Mouse (Mus musculus): ENCODE measurements around the gene Hsd11b1. TPM values are rescaled to one million over a fixed set of nuclear protein-coding genes. Genes with fewer than 3 reads are reported as not detected.
A peak's percentile ranks its signal among the peaks of the same experiment; 100 is the strongest.

The Hsd11b1 gene
- polyA plus RNA-seq (2015; fragmentation: Nextera tagmentation; extraction: Ambion mirVana), result 8.7 and 11.4 TPM in 2 replicates

DNA sequence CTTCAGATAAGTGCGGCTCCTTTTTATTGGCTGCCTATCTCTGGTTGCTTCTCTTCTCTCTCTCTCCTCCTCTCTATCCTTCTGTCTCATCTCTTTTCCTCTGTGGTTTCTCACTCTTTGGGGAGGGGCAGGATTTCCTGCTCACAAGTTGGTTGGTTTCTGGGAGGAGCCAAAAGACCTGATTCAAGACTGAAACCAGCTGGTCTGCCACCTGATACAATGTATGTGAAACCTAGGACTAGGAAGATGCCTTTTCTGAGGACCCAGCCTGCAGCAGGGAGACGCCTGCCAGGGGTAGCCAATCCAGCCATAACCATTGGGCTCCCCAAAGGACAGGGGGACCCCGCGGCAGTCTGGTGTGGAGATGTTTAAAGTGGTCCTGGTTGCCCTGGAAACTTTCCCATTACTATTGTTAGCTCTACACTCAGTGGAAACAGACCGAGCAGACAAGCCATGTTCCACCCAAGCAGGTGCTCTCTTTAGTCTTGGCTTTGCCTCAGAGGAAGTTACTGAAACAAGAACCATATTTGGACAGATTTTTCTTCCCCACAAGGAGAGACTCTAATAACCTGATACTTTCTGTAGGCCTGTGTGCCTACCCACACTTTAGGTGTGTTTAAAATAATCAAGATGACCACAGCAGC lies at the start of gene Hsd11b1:
Hsd11b1 (minus strand) TSS at position 121 of the 644 bp plus-strand sequence.
- H3K36me3 ChIP-seq (ENCODE audit: insufficient read depth, low read length), result no peaks in the 10 kb centered on the region
- H3K4me1 ChIP-seq (replicated peaks; ENCODE audit: insufficient read depth, low read length), result no peaks in the 10 kb centered on the region
- no peak for TF ChIP-seq CTCF (IDR thresholded peaks at IDR 0.05; ENCODE audit: low read depth)
- H3K9me3 ChIP-seq (replicated peaks; ENCODE audit: low read length), result no peaks in the 10 kb centered on the region
- H3K4me3 ChIP-seq (replicated peaks; ENCODE audit: low read depth, low read length), result no peak within 1 kb of the TSS
- H3K27ac ChIP-seq, result peak within 1 kb of the TSS; percentile 50
- no peaks in the 10 kb centered on the region for H3K27me3 ChIP-seq (ENCODE audit: insufficient read depth, low read length)
- no peak within 1 kb of the TSS for H3K4me2 ChIP-seq (ENCODE audit: low read length)
- no peak for ATAC-seq (replicated peaks; ENCODE audit: low FRiP score, low read depth)
- 87% methylated on average over 5 of the region's 5 CpGs for WGBS
- DNase-seq (ENCODE audit: low spot score), result no peak
- no peak within 1 kb of the TSS for H3K9ac ChIP-seq (ENCODE audit: low read depth, low read length)

DNA sequence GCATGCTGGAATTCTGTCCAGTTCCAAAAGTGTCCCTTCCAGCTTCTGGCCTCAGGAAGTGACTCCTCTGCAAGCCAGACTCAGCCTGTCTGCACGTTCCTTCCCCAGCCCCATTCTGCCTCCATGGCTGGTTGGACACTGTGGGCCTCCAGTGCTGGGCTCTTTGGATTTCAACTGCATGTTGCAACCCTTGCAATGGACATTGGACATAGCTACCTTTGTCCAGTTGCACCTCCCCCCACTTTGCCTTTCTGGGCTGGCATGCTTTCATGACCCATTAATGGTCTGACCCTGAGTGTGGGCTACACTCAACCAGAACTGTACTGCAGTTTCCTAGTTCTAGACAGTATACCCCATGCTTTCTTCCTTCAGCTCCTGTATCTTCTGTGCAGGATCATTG lies 47.7 kb upstream of the Hsd11b1 start:
- Histone ChIP-seq H3K36me3 (ENCODE audit: insufficient read depth, low read length) (no peaks in the 10 kb centered on the region), H3K9me3 (replicated peaks; ENCODE audit: low read length) (no peaks in the 10 kb centered on the region), H3K9ac (ENCODE audit: low read depth, low read length) (no peak overlapping the region), H3K4me2 (ENCODE audit: low read length) (no peak overlapping the region), H3K27ac (no peak overlapping the region), H3K27me3 (ENCODE audit: insufficient read depth, low read length) (no peaks in the 10 kb centered on the region), H3K4me3 (replicated peaks; ENCODE audit: low read depth, low read length) (no peak overlapping the region), H3K4me1 (replicated peaks; ENCODE audit: insufficient read depth, low read length) (0 out of 2 replicates have a peak, but pooled peaks cover 4% of the 10 kb centered on the region)
- WGBS, result 25% methylated on average over 1 of the region's 1 CpGs
- no peak for TF ChIP-seq CTCF (IDR thresholded peaks at IDR 0.05; ENCODE audit: low read depth)
- ATAC-seq (replicated peaks; ENCODE audit: low FRiP score, low read depth) (peak; percentile 85), DNase-seq (ENCODE audit: low spot score) (peak; percentile 15)

GRCm38 (mm10) chr1:193310519-193311085 lies 46.7 kb upstream of the Hsd11b1 start:
- Histone ChIP-seq H3K4me2 (ENCODE audit: low read length) (no peak overlapping the region), H3K27ac (no peak overlapping the region), H3K9me3 (replicated peaks; ENCODE audit: low read length) (no peaks in the 10 kb centered on the region), H3K27me3 (ENCODE audit: insufficient read depth, low read length) (no peaks in the 10 kb centered on the region), H3K4me1 (replicated peaks; ENCODE audit: insufficient read depth, low read length) (0 out of 2 replicates have a peak, but pooled peaks cover 4% of the 10 kb centered on the region), H3K4me3 (replicated peaks; ENCODE audit: low read depth, low read length) (no peak overlapping the region), H3K9ac (ENCODE audit: low read depth, low read length) (no peak overlapping the region), H3K36me3 (ENCODE audit: insufficient read depth, low read length) (no peaks in the 10 kb centered on the region)
- TF ChIP-seq CTCF (IDR thresholded peaks at IDR 0.05; ENCODE audit: low read depth), result no peak
- DNase-seq (ENCODE audit: low spot score) (no peak), ATAC-seq (replicated peaks; ENCODE audit: low FRiP score, low read depth) (no peak)
- WGBS, result 86% methylated on average over 3 of the region's 3 CpGs

DNA sequence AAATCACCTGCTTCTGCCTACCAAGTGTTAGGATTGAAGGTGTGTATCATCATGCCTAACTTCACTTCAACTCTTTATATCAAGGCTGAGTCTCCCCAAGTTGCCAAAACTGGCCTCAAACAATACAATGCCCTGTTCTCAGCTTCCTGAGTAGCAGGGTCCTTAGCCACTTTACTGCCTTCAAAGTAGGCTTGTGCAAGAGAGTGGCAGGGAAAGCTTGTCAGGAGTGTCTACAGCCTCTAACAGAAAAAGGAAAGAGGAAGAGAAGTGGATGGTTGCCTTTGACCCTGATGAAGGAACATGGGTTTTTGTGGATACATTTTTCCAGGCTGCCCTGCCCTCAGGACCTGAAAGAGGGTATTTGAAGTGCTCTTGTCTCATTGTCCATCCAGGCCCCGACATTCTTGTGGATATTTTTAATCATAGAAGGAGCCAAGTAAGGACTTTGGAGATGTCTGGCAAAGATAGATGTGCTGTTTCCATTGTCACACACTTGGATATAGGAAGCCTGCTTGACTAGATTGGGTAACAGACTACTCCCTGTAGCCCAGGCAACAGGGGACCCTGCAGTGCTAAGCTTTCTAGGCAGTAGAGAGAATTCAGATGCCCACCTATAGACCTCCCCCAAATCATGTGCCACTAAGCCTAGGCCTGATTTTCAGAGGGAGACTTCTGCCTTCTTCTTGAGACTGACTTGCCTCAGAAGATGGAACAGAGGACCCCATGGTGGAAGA lies 46.1 kb upstream of the Hsd11b1 start:
- ATAC-seq (replicated peaks; ENCODE audit: low FRiP score, low read depth), result no peak
- H3K36me3 ChIP-seq (ENCODE audit: insufficient read depth, low read length), result no peaks in the 10 kb centered on the region
- no peak overlapping the region for H3K9ac ChIP-seq (ENCODE audit: low read depth, low read length)
- no peaks in the 10 kb centered on the region for H3K4me1 ChIP-seq (replicated peaks; ENCODE audit: insufficient read depth, low read length)
- H3K4me2 ChIP-seq (ENCODE audit: low read length), result no peak overlapping the region
- DNase-seq (ENCODE audit: low spot score), result no peak
- no peak overlapping the region for H3K27ac ChIP-seq
- TF ChIP-seq CTCF (IDR thresholded peaks at IDR 0.05; ENCODE audit: low read depth), result no peak
- no peaks in the 10 kb centered on the region for H3K9me3 ChIP-seq (replicated peaks; ENCODE audit: low read length)
- H3K4me3 ChIP-seq (replicated peaks; ENCODE audit: low read depth, low read length), result no peak overlapping the region
- no peaks in the 10 kb centered on the region for H3K27me3 ChIP-seq (ENCODE audit: insufficient read depth, low read length)
- WGBS, result 67% methylated on average over 1 of the region's 1 CpGs

GRCm38 (mm10) chr1:193306832-193307231 lies 43.0 kb upstream of the Hsd11b1 start:
- no peak for TF ChIP-seq CTCF (IDR thresholded peaks at IDR 0.05; ENCODE audit: low read depth)
- H3K4me3 ChIP-seq (replicated peaks; ENCODE audit: low read depth, low read length), result no peak overlapping the region
- ATAC-seq (replicated peaks; ENCODE audit: low FRiP score, low read depth), result no peak
- no peak overlapping the region for H3K4me2 ChIP-seq (ENCODE audit: low read length)
- no peak overlapping the region for H3K9ac ChIP-seq (ENCODE audit: low read depth, low read length)
- 95% methylated on average over 2 of the region's 2 CpGs for WGBS
- no peaks in the 10 kb centered on the region for H3K4me1 ChIP-seq (replicated peaks; ENCODE audit: insufficient read depth, low read length)
- no peaks in the 10 kb centered on the region for H3K27me3 ChIP-seq (ENCODE audit: insufficient read depth, low read length)
- no peak for DNase-seq (ENCODE audit: low spot score)
- no peaks in the 10 kb centered on the region for H3K36me3 ChIP-seq (ENCODE audit: insufficient read depth, low read length)
- no peak overlapping the region for H3K27ac ChIP-seq
- no peaks in the 10 kb centered on the region for H3K9me3 ChIP-seq (replicated peaks; ENCODE audit: low read length)

DNA sequence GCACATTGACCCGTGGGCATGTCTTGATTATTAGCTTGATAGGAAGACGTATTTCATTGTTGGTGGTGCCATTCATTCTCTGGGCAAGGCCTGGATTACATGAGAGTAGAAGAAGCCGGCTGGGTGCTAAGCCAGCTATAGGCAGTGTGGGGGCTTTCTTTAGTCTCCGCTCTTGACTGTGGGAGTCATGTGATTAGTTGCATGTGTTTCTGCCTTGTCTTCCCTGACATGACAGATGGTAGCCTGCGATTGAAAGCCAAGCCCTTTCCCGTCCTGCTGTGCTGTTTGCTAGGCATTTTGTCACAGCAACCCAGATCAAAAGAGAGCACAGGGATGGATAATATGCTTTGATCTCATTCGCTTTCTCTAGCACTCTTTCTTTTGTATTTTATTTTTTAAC lies 41.5 kb upstream of the Hsd11b1 start:
- ATAC-seq (replicated peaks; ENCODE audit: low FRiP score, low read depth) (no peak), DNase-seq (ENCODE audit: low spot score) (no peak)
- Histone ChIP-seq H3K9me3 (replicated peaks; ENCODE audit: low read length) (no peaks in the 10 kb centered on the region), H3K4me3 (replicated peaks; ENCODE audit: low read depth, low read length) (no peak overlapping the region), H3K36me3 (ENCODE audit: insufficient read depth, low read length) (no peaks in the 10 kb centered on the region), H3K9ac (ENCODE audit: low read depth, low read length) (no peak overlapping the region), H3K4me2 (ENCODE audit: low read length) (no peak overlapping the region), H3K4me1 (replicated peaks; ENCODE audit: insufficient read depth, low read length) (no peaks in the 10 kb centered on the region), H3K27ac (no peak overlapping the region), H3K27me3 (ENCODE audit: insufficient read depth, low read length) (no peaks in the 10 kb centered on the region)
- WGBS, result 53% methylated on average over 7 of the region's 7 CpGs
- TF ChIP-seq CTCF (IDR thresholded peaks at IDR 0.05; ENCODE audit: low read depth), result no peak

Measured in kidney, postnatal 0 days (tissue).